11 mouse cellular contexts compared by ENCODE assay signal in genomic region chr4:150902062-150902461, GRCm38 (mm10). TPM values are rescaled to one million over a fixed set of nuclear protein-coding genes. Genes with fewer than 3 reads are reported as not detected.
DNase-seq lines count a peak whose midpoint lies in the region; ATAC-seq and TF ChIP-seq lines count a peak whose summit lies in the region.
"Had no signal": no experiment of that assay in that cellular context is flagged by ENCODE, and none has a peak within 500 bp of the region (broad histone marks: within the 10 kb centered on the region; RNA-seq: fewer than 3 reads in every experiment).

No protein-coding gene starts in this region.

- ATAC-seq in midbrain, postnatal 0 days (ENCODE audit: low FRiP score): no peak
- ATAC-seq: hindbrain, embryonic 16.5 days had no signal

- intact Hi-C loops in heart, postnatal 10 days (cut with DNase I): no loop called here
- intact Hi-C loops in left cerebral cortex, postnatal 4 days (cut with DNase I): loop anchor here (2.0 kb wide), 1 partner anchor 245 kb away; no protein-coding TSS in a partner anchor

- 93% methylated on average over 12 of the region's 12 CpGs for WGBS in midbrain, postnatal 0 days

- H3K4me2 ChIP-seq in midbrain, postnatal 0 days (ENCODE audit: low read depth, low read length, poor library complexity, severe bottlenecking): no peak overlapping the region

- H3K4me1 ChIP-seq in midbrain, postnatal 0 days (ENCODE audit: insufficient read depth, low read length): no peaks in the 10 kb centered on the region

- H3K9me3 ChIP-seq in midbrain, postnatal 0 days (ENCODE audit: low read length): no peaks in the 10 kb centered on the region
- H3K9me3 ChIP-seq: megakaryocyte, embryonic 14.5 days had no signal

- peaks cover 59% of the 10 kb centered on the region for H3K36me3 ChIP-seq in midbrain, postnatal 0 days (ENCODE audit: insufficient read depth, low read length)

- no peaks in the 10 kb centered on the region for H3K27me3 ChIP-seq in midbrain, postnatal 0 days (ENCODE audit: insufficient read depth, low read length)
- H3K27me3 ChIP-seq: megakaryocyte, embryonic 14.5 days had no signal

- no peak overlapping the region for H3K9ac ChIP-seq in midbrain, postnatal 0 days (replicated peaks; ENCODE audit: low read length, poor library complexity, severe bottlenecking)
- H3K9ac ChIP-seq: liver, embryonic 14.5 days had no signal

- TF ChIP-seq CTCF in midbrain, postnatal 0 days (IDR thresholded peaks at IDR 0.05): no peak

- DNase-seq in MN1 (ENCODE audit: low spot score): peak; percentile 40
- peak; percentile 72 to 78 for DNase-seq in gastrocnemius, adult 8-10 months (ENCODE audit: low spot score in 2 of 2)
- peak; percentile 59 to 70 for DNase-seq in heart, postnatal 10 days
- peak; percentile 78 for DNase-seq in kidney, postnatal 14 days
- no peak for DNase-seq in ovary, postnatal 36 days (ENCODE audit: low spot score)
- DNase-seq in left cerebral cortex, postnatal 4 days: no peak
- DNase-seq in midbrain, postnatal 0 days (ENCODE audit: low spot score): no peak

- no peak overlapping the region for H3K4me3 ChIP-seq in midbrain, postnatal 0 days (ENCODE audit: low read depth, low read length)
- H3K4me3 ChIP-seq: left cerebral cortex, adult 2 months; megakaryocyte, embryonic 14.5 days had no signal

- no peak overlapping the region for H3K27ac ChIP-seq in midbrain, postnatal 0 days (ENCODE audit: low read depth, low read length)
- H3K27ac ChIP-seq: left cerebral cortex, adult 2 months; liver, embryonic 14.5 days had no signal

RNA-seq across cellular contexts. Expression of gene Park7, which starts 12.2 kb away (rescaled TPM):
- 100 to 1,000 TPM; 660 to 858 (median 779) TPM for total RNA-seq in gastrocnemius, adult 8-10 months (2022)
- 100 to 1,000 TPM; 203 to 204 TPM for total RNA-seq in heart, postnatal 10 days (2021)
- total RNA-seq in left cerebral cortex, postnatal 4 days (2021): 100 to 1,000 TPM; 207 to 213 TPM
- 167 and 180 TPM in 2 replicates for total RNA-seq in midbrain, postnatal 0 days (2014; rRNA removed)
- polyA plus RNA-seq in midbrain, postnatal 0 days (2015; fragmentation: Nextera tagmentation; extraction: Ambion mirVana): 427 and 453 TPM in 2 replicates

RNA-seq across cellular contexts. Expression of gene Tnfrsf9, which starts 12.3 kb away (rescaled TPM):
- under 1 TPM; 0.13 to 0.65 (median 0.19) TPM for total RNA-seq in gastrocnemius, adult 8-10 months (2022)
- total RNA-seq in heart, postnatal 10 days (2021): under 1 TPM in 1 of 2 experiments, not detected in 1; 0.12 TPM
- total RNA-seq in left cerebral cortex, postnatal 4 days (2021): under 1 TPM in 1 of 2 experiments, not detected in 1; 0.24 TPM
- not detected in 2 replicates for total RNA-seq in midbrain, postnatal 0 days (2014; rRNA removed)
- polyA plus RNA-seq in midbrain, postnatal 0 days (2015; fragmentation: Nextera tagmentation; extraction: Ambion mirVana): 0.25 and 0.29 TPM in 2 replicates

RNA-seq across cellular contexts. Expression of gene Errfi1, which starts 48.3 kb away (rescaled TPM):
- total RNA-seq in gastrocnemius, adult 8-10 months (2022): 10 to 100 TPM; 12.1 to 28.7 (median 15.0) TPM
- 10 to 100 TPM; 22.0 to 26.6 TPM for total RNA-seq in heart, postnatal 10 days (2021)
- total RNA-seq in left cerebral cortex, postnatal 4 days (2021): 10 to 100 TPM; 18.1 to 18.8 TPM
- total RNA-seq in midbrain, postnatal 0 days (2014; rRNA removed): 33.0 and 33.9 TPM in 2 replicates
- 20.3 and 21.0 TPM in 2 replicates for polyA plus RNA-seq in midbrain, postnatal 0 days (2015; fragmentation: Nextera tagmentation; extraction: Ambion mirVana)

Comparison
In these comparisons a context has a peak if more than half of its experiments do, and no peak if none do; other contexts are left out.
1. DNase-seq: peak in MN1 (single experiment), gastrocnemius, adult 8-10 months (2 of 2), heart, postnatal 10 days (2 of 2) and kidney, postnatal 14 days (single experiment); none in ovary, postnatal 36 days (single experiment), left cerebral cortex, postnatal 4 days (single experiment) and midbrain, postnatal 0 days (single experiment).